In the genomic region with DNA sequence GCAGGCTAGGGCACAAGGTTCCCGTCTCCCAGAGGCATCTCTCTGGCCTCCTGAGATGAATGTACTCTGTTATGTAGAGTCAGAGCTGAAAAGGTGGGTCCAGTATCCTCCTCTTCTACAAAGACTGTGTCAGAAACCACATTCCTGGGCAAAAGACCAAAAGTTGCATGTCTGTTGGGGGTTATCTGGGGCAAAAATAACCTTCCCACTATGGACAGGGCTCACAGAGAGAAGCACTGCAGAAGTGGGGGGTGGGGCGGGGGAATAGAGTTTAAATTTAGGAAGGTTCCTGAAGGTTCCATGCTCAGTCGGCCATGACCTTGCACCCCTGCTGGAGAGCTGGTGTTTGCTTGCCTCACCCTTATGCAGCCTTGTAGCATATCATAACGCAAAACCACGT, we compare ENCODE assay signal across 21 mouse cellular contexts.
DNase-seq lines count a peak whose midpoint lies in the region; ATAC-seq lines count a peak whose summit lies in the region.
"Had no signal": no experiment of that assay in that cellular context is flagged by ENCODE, and none has a peak within 500 bp of the region (broad histone marks: within the 10 kb centered on the region; RNA-seq: fewer than 3 reads in every experiment).

No protein-coding gene starts in this region.

- no peaks in the 10 kb centered on the region for H3K9me3 ChIP-seq in heart, embryonic 12.5 days (replicated peaks)
- no peaks in the 10 kb centered on the region for H3K9me3 ChIP-seq in kidney, embryonic 15.5 days (replicated peaks)
- H3K9me3 ChIP-seq: embryonic facial prominence, embryonic 12.5 days; forebrain, embryonic 15.5 days; hindbrain, embryonic 15.5 days; intestine, embryonic 15.5 days; limb, embryonic 10.5 days; midbrain, embryonic 15.5 days had no signal

- no peaks in the 10 kb centered on the region for H3K36me3 ChIP-seq in heart, embryonic 12.5 days
- H3K36me3 ChIP-seq in kidney, embryonic 15.5 days, result no peaks in the 10 kb centered on the region
- H3K36me3 ChIP-seq: embryonic facial prominence, embryonic 12.5 days; forebrain, embryonic 15.5 days; hindbrain, embryonic 15.5 days; intestine, embryonic 15.5 days; limb, embryonic 10.5 days; midbrain, embryonic 15.5 days had no signal

- peak; percentile 91 for DNase-seq in heart, adult 11 months
- no peak for DNase-seq in kidney, adult 8-10 months
- DNase-seq in 416B (ENCODE audit: low read depth), result peak; percentile 70
- no peak for DNase-seq in thymus, postnatal 4 days
- DNase-seq: cerebellum, adult 9-11 months; gastrocnemius, postnatal 14 days; lung, adult 18-20 months; thymus, postnatal 14 days had no signal

- H3K27ac ChIP-seq in heart, embryonic 12.5 days (ENCODE audit: poor library complexity, severe bottlenecking), result no peak overlapping the region; the same call in 1 of the 2 replicates
- peak overlapping the region; percentile 48; the same call in 1 of the 2 replicates for H3K27ac ChIP-seq in kidney, embryonic 15.5 days
- H3K27ac ChIP-seq: embryonic facial prominence, embryonic 12.5 days; forebrain, embryonic 15.5 days; hindbrain, embryonic 15.5 days; intestine, embryonic 15.5 days; limb, embryonic 10.5 days; midbrain, embryonic 15.5 days had no signal

- no peak overlapping the region for H3K4me2 ChIP-seq in heart, embryonic 12.5 days
- H3K4me2 ChIP-seq in kidney, embryonic 15.5 days, result no peak overlapping the region
- H3K4me2 ChIP-seq: embryonic facial prominence, embryonic 12.5 days; forebrain, embryonic 15.5 days; heart, embryonic 11.5 days; hindbrain, embryonic 15.5 days; intestine, embryonic 15.5 days; midbrain, embryonic 15.5 days had no signal

- WGBS in heart, embryonic 12.5 days, result 74% methylated on average over 5 of the region's 5 CpGs
- WGBS in kidney, embryonic 15.5 days, result 67% methylated on average over 5 of the region's 5 CpGs

- H3K4me1 ChIP-seq in heart, embryonic 12.5 days (replicated peaks), result peaks cover 5% of the 10 kb centered on the region; the same call in 1 of the 2 replicates
- peaks cover 8% of the 10 kb centered on the region for H3K4me1 ChIP-seq in kidney, embryonic 15.5 days
- H3K4me1 ChIP-seq: intestine, embryonic 15.5 days had no signal

- H3K4me3 ChIP-seq in heart, embryonic 12.5 days, result no peak overlapping the region
- H3K4me3 ChIP-seq in kidney, embryonic 15.5 days (replicated peaks), result no peak overlapping the region
- H3K4me3 ChIP-seq: embryonic facial prominence, embryonic 12.5 days; erythroblast, embryonic 14.5 days; forebrain, embryonic 15.5 days; hindbrain, embryonic 15.5 days; intestine, embryonic 15.5 days; limb, embryonic 10.5 days; midbrain, embryonic 15.5 days; myocyte had no signal

- no peak overlapping the region for H3K9ac ChIP-seq in heart, embryonic 12.5 days
- H3K9ac ChIP-seq in kidney, embryonic 15.5 days, result no peak overlapping the region
- H3K9ac ChIP-seq: embryonic facial prominence, embryonic 12.5 days; forebrain, embryonic 15.5 days; hindbrain, embryonic 15.5 days; intestine, embryonic 15.5 days; midbrain, embryonic 15.5 days had no signal

- no peak for ATAC-seq in heart, embryonic 12.5 days (ENCODE audit: insufficient number of reproducible peaks, low FRiP score)
- ATAC-seq in kidney, embryonic 15.5 days (replicated peaks; ENCODE audit: low FRiP score), result no peak
- peak; percentile 9; the same call in 1 of the 2 replicates for ATAC-seq in granulocyte monocyte progenitor cell, adult 5-6 weeks (replicated peaks; ENCODE audit: poor library complexity, severe bottlenecking)
- ATAC-seq: forebrain, embryonic 15.5 days; intestine, embryonic 15.5 days; midbrain, embryonic 15.5 days had no signal

- no peaks in the 10 kb centered on the region for H3K27me3 ChIP-seq in heart, embryonic 12.5 days (replicated peaks)
- H3K27me3 ChIP-seq in kidney, embryonic 15.5 days, result no peaks in the 10 kb centered on the region
- H3K27me3 ChIP-seq: CH12.LX; embryonic facial prominence, embryonic 12.5 days; forebrain, embryonic 15.5 days; hindbrain, embryonic 15.5 days; intestine, embryonic 15.5 days; midbrain, embryonic 15.5 days had no signal

Comparison
In these comparisons a context has a peak if more than half of its experiments do, and no peak if none do; other contexts are left out.
1. DNase-seq: peak in heart, adult 11 months (single experiment) and 416B (single experiment); none in kidney, adult 8-10 months (0 of 2) and thymus, postnatal 4 days (single experiment).